Mouse (Mus musculus): ENCODE measurements around the gene BC049715. TPM values are rescaled to one million over a fixed set of nuclear protein-coding genes. Genes with fewer than 3 reads are reported as not detected.
"Not testable (repeated sequence)": the region's sequence is repeated elsewhere in the genome, so short reads cannot be mapped to it uniquely, and the experiment has no call there.

The BC049715 gene
- under 1 TPM; 0.27 to 0.36 TPM for total RNA-seq (2021)

DNA sequence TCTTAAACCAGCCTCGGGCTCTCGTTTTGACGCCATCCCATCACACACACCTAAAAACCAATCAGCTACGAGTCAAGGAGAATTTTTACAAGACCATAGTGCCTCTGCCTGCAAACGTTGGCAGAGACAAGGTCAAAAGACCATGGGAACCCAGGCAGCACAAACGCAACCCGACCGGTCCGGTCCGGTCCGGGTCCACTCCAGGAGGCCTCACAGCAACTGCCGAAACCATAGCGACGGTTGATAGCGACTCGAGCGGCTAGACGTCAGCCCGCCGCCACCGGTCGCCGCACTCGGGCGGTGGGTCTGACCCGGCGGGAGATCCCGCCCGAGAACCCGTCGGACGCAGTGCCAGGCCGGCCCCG is at the start of gene BC049715:
Gene BC049715, plus strand, starts transcription at position 111 of the 365 bp plus-strand sequence.
- intact Hi-C loops (cut with DNase I): loop anchor here (1.0 to 10.0 kb wide), 2 partner anchors 23 to 1903 kb away; partner anchors contain the start of genes Cdkn1b and Hist4h4
- DNase-seq: no peak

DNA sequence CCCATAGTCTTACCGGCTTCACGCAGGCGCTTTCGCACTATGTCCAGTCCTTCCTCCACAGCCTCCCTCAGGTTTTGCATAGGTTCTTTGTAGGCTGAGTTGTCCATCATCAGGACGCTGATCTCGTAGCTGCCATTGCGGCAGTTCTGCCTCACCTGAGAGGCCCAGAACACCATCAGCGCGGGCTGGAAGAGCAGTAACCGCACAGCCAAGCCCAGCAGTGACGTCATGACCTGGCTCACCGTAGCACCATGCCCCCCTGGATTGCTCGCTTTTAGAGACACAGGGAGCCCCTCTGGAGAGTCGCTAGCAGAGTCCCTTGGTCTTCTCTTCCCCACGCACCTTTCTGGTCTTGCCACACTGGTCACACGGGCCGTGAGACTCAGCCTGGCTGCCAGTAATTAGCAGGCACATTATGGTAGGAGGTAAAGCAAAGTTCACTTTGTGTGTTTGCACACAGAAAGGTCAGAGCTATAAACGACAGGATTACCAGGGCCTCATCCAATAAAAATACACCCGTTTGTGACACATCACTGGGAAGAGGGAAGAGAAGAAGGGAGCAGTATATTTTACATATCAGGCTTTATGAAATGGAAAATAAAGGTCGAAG is 45.9 kb upstream of the BC049715 start, which contains the start of gene Gucy2c:
Gene Gucy2c, minus strand, starts transcription at position 389 of the 610 bp plus-strand sequence.
- DNase-seq: no peak
- intact Hi-C loops (cut with DNase I): no loop called here

DNA sequence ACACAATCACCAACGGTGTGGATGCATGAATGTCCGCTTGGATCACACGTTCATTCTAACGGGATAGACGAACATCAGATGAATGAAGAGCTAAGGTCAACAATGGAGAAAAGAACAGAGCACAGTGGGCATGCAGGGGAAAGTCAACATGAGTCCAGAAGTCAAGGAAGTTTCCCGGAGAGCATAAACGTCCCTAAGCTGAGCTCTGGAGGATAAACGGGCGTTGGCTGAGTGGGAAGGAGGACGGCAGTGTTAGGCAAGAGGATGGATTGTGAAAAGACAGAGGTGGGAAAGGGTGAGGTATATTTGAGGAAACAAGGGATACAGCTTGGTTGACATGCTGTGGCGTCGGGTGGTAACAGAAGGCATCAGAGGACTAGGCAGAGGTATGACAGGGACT is 45.3 kb upstream of the BC049715 start:
- intact Hi-C loops (cut with DNase I): no loop called here
- DNase-seq: no peak

DNA sequence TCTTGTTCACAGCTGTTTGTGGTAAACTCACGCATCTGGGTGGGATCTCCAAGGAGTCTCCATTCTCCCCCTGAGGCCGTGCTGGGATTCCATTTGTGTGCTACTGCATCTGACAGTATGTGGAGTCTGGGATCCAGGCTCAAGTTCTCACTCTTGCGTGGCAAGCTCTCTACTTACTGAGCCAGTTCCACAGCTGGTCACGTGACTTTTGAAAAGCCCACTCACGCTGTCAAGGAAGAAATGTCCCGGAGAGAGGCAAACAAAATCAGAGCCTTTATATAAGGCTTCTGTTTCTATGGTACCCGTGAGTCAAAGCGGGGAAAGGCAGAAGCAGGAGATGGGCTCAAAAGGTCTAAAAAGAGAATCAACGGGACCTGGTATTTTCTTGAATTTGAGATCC is 44.7 kb upstream of the BC049715 start:
- DNase-seq: no peak
- intact Hi-C loops (cut with DNase I): no loop called here

- intact Hi-C loops (cut with DNase I): no loop called here
- DNase-seq: peak; percentile 72 to 74
These were observed 37.9 kb upstream of the BC049715 start for GRCm38 (mm10) chr6:136789391-136789971.

- intact Hi-C loops (cut with DNase I): no loop called here
- no peak for DNase-seq
These were observed 34.3 kb upstream of the BC049715 start for GRCm38 (mm10) chr6:136792884-136793758.

DNA sequence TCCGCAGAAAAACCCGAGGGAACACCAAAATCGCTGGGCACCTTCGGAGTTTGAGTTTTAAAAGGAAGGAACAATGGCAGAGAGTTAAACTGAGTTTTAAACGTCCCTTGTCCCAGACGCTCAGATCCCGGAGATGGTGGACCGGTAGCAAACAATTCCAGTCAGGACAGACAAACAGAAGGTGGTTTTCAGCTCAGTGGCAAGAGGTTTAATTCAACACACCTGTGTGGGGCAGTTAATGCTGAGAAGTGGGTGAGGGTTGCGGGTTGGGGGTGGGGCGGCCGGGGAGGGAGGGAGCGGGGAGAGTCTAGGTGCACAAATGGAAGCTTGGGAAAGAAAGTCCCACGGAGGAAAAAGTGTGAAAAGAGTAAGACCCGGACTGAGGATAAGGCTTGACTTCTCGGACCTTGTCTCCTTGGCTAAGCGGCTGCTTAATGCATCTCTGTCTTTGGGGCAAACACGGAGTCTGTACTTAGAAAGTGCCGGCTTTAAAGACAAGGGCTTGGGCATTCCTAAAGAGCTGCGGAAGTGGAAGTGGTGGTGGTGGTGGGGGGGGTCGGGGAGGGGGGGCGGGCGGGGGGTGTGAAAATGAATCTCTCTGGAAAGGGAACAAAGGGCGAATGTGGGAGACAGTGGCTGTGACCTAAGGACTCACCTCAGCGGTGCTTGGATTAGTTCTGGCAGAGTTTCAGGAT is 33.4 kb upstream of the BC049715 start:
- intact Hi-C loops (cut with DNase I): no loop called here
- DNase-seq: no peak

- intact Hi-C loops (cut with DNase I): no loop called here
- DNase-seq: no peak
These were observed 32.3 kb upstream of the BC049715 start for GRCm38 (mm10) chr6:136795110-136795509.

GRCm38 (mm10) chr6:136795850-136796249 is 31.6 kb upstream of the BC049715 start:
- no peak for DNase-seq
- intact Hi-C loops (cut with DNase I): no loop called here

GRCm38 (mm10) chr6:136797874-136798693 is 29.3 kb upstream of the BC049715 start:
- intact Hi-C loops (cut with DNase I); DNase-seq: not testable (repeated sequence)

DNA sequence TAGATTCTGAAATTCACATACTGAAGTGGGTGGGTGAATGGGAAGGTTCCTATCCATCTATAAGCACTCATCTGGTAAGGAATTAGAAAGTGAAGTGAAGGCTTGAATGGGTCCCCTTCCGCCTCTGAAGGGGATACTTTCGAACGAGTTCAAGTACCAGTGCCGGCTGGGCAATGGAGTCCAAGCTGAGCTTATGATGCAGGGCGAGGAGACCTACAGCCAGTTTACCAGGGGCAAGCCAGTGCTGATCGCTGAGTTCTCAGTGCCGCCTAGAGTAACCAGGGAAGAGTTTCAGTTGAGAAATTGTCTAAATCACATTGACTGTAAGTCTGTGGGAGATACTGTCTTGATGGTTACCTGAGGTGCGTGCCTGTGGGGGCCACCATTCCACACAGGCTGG is 26.7 kb upstream of the BC049715 start:
- intact Hi-C loops (cut with DNase I): no loop called here
- no peak for DNase-seq

DNA sequence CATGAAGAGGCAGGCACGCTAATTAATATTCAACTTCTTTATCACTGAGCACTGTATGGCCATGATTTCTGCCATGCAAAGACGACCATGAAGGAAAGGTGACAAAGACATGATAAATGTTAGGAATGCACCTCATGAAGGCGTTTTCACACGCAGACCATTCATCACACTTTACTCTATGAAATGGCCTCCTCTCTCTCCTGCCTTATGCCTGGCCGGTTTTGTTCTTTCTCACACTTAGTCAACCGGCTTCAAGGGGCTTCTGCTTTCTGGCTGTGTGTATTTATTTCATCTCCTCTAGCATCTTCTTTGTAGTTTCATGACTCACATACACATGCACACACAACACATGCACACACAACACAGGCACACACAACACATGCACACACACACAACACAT is 26.2 kb upstream of the BC049715 start:
- intact Hi-C loops (cut with DNase I): no loop called here

DNA sequence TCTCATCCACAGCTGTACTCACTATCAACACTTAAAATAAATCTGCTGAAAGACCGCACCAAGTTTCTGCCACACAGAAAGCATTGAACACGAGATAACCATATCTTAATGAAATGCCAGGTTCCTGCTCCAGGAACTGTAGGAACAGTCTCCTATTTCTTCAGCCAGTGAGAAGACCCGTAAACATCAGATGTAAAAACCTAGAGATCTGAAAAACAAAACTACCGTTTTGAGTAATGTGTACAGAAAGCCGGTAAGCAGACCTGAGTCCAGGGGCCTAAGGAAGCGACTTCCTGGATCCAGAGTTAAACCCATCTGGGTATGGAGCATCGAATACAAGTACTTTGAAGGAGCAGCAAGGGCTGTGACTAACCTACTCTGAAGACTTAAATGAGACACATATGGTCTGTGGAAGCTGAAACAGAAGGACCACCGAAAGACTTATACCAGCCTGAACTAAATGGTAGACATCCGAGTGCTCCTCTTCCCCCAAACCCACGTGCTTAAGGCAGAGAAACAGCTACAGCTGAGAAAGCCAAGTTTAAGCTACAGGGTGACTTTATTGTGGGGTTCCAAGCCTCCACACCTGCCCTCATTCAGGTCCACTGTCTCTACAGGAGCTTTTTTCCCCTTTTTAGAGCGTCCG is 24.2 kb upstream of the BC049715 start:
- no peak for DNase-seq
- intact Hi-C loops (cut with DNase I): no loop called here

More for the DNA sequence above, 26.2 kb upstream of the BC049715 start:
- no peak for DNase-seq

DNA sequence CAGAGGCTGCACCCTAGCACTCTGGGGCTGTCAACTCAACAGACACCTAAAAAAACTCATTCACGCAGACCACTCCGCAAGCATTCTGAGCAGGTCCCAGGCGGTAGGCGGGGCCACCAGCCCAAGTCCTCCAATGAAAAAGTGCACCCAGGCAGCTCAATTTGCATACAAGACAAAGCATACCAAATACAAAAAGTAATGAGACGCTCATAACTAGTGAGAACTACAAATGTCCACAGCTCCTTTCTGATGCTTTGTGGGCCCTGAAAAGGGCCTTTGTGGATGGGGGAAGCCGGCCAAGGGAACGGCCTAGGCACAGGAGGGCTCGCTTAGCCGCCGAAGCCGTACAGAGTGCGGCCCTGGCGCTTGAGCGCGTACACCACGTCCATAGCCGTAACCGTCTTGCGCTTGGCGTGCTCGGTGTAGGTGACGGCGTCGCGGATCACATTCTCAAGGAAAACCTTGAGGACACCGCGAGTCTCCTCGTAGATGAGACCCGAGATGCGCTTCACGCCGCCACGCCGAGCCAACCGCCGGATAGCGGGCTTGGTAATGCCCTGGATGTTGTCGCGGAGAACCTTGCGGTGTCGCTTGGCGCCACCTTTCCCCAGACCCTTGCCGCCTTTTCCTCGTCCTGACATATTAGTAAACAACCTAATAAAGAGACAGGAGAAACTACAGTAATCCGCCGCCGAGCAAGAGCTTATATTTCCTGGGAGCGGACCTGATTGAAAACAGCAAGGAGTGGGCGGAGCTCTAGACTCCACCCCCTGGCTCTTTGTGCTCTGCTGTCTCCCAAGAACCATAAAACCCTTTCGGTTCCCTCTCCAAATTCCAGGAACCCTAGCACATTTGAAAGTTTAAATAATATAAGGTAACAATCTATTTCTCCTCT is 23.4 kb upstream of the BC049715 start, which contains the start of gene Hist4h4:
Gene Hist4h4, minus strand, starts transcription at position 677 of the 895 bp plus-strand sequence.
- peak; percentile 99 to 100 for DNase-seq
- intact Hi-C loops (cut with DNase I): loop anchor here (1.0 kb wide), 1 partner anchor 23 kb away; the partner anchor contains the start of gene BC049715

GRCm38 (mm10) chr6:136804705-136805408 is 22.6 kb upstream of the BC049715 start:
- DNase-seq: no peak
- intact Hi-C loops (cut with DNase I): loop anchor here (1.0 kb wide), 1 partner anchor 22 kb away; the partner anchor contains the start of gene BC049715

DNA sequence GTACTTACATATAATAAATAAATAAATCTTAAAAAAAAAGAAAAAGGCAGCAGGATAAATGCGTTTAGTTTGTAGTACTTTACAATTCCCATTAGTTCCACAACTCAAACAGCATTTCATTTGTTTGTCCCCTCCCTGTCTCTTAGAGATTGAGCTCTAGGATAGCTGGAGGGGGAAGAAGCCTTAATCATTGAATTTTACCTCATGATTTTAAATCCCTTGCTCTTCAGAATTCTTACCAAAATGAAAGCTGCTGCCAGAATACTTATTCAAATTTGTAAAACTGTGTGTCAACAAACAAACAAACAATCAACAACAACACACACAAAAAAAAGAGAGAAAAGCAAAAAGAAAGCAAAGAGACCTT is 22.0 kb upstream of the BC049715 start:
- intact Hi-C loops (cut with DNase I): no loop called here
- no peak for DNase-seq

DNA sequence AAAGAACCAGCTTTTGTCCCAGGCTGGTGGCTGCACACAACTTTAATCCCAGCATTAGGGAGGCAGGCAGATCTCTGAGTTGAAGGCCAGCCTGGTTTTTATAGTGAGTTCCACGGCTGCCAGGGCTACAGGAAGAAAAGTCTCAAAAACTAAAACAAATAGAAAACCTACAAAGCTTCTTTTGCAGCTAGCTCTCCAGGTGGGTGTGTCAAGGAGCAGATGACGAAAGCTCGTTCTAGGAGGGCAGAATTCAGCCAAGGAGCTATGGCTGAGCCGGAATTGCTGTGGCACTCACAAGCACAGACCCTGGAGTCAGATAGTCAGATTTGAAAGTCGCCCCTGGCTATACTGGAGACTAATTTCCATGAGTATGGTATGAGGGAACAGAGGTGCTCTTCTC is 20.6 kb upstream of the BC049715 start:
- no peak for DNase-seq
- intact Hi-C loops (cut with DNase I): no loop called here
